Mouse (Mus musculus): ENCODE results near the gene Agmat.

DNA sequence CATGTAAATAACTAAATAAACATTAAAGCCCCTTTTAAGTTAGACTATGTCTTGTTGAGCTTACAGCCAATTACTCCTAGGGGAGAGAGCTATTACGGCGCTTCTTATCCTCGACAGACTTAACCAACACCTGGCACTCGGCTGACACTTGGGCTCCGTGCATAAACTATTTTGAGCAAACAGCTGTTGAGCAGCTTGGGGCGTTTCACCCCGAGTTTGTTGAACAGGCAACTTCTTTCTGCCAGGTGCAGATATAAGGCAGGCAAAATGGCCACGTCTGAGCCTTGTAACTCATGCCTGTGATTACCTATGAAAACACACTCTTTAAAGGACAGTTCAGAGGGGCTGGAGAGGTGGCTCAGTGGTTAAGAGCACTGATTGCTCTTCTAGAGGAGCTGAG is 8.5 kb upstream of the Agmat start:
- TF ChIP-seq CTCF (IDR thresholded peaks at IDR 0.05; ENCODE audit: extremely low read depth, insufficient read length, insufficient replicate concordance, low read depth, low read length) (no peak), POLR2A (IDR thresholded peaks at IDR 0.05; ENCODE audit: low read depth, low read length) (no peak)

Data from small intestine, adult 2 months (tissue).